ENCODE assay signal across 24 mouse cellular contexts in the genomic region with DNA sequence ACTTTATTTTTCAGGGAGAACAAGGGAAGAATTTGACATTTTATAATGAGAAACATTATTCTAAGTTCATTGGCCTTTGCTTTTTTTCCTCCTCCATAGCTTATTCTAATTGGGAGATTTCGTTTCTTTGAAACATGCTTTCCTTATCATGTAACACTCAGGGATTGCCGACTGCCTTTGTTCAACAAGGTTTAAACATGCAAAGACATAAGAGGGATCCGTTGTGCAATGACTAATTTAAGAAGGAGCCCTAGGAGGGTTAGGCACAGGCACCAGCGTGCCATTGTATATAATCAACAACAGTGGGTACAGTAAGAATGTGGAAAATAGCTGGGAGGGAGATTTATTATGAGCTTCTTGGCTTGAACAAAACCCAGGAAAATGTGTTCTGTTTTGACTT.
A peak's percentile ranks its signal among the peaks of the same experiment; 100 is the strongest.
DNase-seq lines count a peak whose midpoint lies in the region; ATAC-seq and TF ChIP-seq lines count a peak whose summit lies in the region.
"Had no signal": no experiment of that assay in that cellular context is flagged by ENCODE, and none has a peak within 500 bp of the region (broad histone marks: within the 10 kb centered on the region; RNA-seq: fewer than 3 reads in every experiment).

No protein-coding gene starts in this region.

- H3K4me2 ChIP-seq in limb, embryonic 14.5 days (replicated peaks; ENCODE audit: low read depth, low read length, severe bottlenecking) = no peak overlapping the region
- no peak overlapping the region for H3K4me2 ChIP-seq in lung, embryonic 16.5 days (ENCODE audit: low read depth, low read length)
- H3K4me2 ChIP-seq in embryonic facial prominence, embryonic 14.5 days (ENCODE audit: low read depth, low read length) = no peak overlapping the region
- H3K4me2 ChIP-seq: forebrain, embryonic 12.5 days; forebrain, embryonic 15.5 days; heart, embryonic 13.5 days; hindbrain, embryonic 15.5 days had no signal

- no peak overlapping the region for H3K27ac ChIP-seq in limb, embryonic 14.5 days (replicated peaks; ENCODE audit: low read depth, low read length)
- H3K27ac ChIP-seq in limb, embryonic 10.5 days = no peak overlapping the region
- H3K27ac ChIP-seq in lung, embryonic 16.5 days (ENCODE audit: low read length) = no peak overlapping the region
- H3K27ac ChIP-seq in embryonic facial prominence, embryonic 14.5 days (replicated peaks; ENCODE audit: low read depth, low read length) = no peak overlapping the region
- H3K27ac ChIP-seq: forebrain, embryonic 12.5 days; forebrain, embryonic 15.5 days; heart, adult 2 months; heart, embryonic 10.5 days; heart, embryonic 13.5 days; hindbrain, embryonic 15.5 days had no signal

- H3K27me3 ChIP-seq in limb, embryonic 14.5 days (ENCODE audit: control insufficient read depth, insufficient read depth, low read length) = no peaks in the 10 kb centered on the region
- no peaks in the 10 kb centered on the region for H3K27me3 ChIP-seq in limb, embryonic 10.5 days (ENCODE audit: low read depth, poor library complexity, severe bottlenecking)
- H3K27me3 ChIP-seq in lung, embryonic 16.5 days (ENCODE audit: control insufficient read depth, insufficient read depth, low read depth, low read length) = no peaks in the 10 kb centered on the region
- H3K27me3 ChIP-seq in embryonic facial prominence, embryonic 14.5 days (replicated peaks; ENCODE audit: control insufficient read depth, insufficient read depth, low read length) = no peaks in the 10 kb centered on the region
- H3K27me3 ChIP-seq: forebrain, embryonic 12.5 days; forebrain, embryonic 15.5 days; heart, embryonic 13.5 days; hindbrain, embryonic 15.5 days had no signal

- WGBS in limb, embryonic 14.5 days = 48% methylated on average over 4 of the region's 4 CpGs
- 88% methylated on average over 4 of the region's 4 CpGs for WGBS in limb, embryonic 10.5 days
- WGBS in lung, embryonic 16.5 days = 33% methylated on average over 4 of the region's 4 CpGs
- WGBS in embryonic facial prominence, embryonic 14.5 days = 52% methylated on average over 4 of the region's 4 CpGs

- no peak overlapping the region for H3K9ac ChIP-seq in limb, embryonic 14.5 days (ENCODE audit: low read depth, low read length, severe bottlenecking)
- no peak overlapping the region for H3K9ac ChIP-seq in lung, embryonic 16.5 days (ENCODE audit: low read length)
- H3K9ac ChIP-seq in embryonic facial prominence, embryonic 14.5 days (ENCODE audit: low read depth, low read length) = no peak overlapping the region
- H3K9ac ChIP-seq: forebrain, embryonic 12.5 days; forebrain, embryonic 15.5 days; heart, embryonic 13.5 days; hindbrain, embryonic 15.5 days had no signal

- H3K4me1 ChIP-seq in limb, embryonic 14.5 days (ENCODE audit: control insufficient read depth, insufficient read depth, low read length) = no peaks in the 10 kb centered on the region
- H3K4me1 ChIP-seq in limb, embryonic 10.5 days = no peaks in the 10 kb centered on the region
- H3K4me1 ChIP-seq in lung, embryonic 16.5 days (replicated peaks; ENCODE audit: control insufficient read depth, insufficient read depth, low read length) = no peaks in the 10 kb centered on the region
- H3K4me1 ChIP-seq in embryonic facial prominence, embryonic 14.5 days (ENCODE audit: control insufficient read depth, insufficient read depth, low read length) = no peaks in the 10 kb centered on the region
- H3K4me1 ChIP-seq: forebrain, embryonic 12.5 days; forebrain, embryonic 15.5 days; heart, embryonic 10.5 days; heart, embryonic 13.5 days; hindbrain, embryonic 15.5 days had no signal

- TF ChIP-seq POLR2A in limb, embryonic 14.5 days (IDR thresholded peaks at IDR 0.05; ENCODE audit: borderline replicate concordance, extremely low read depth, insufficient read depth, insufficient read length) = no peak
- no peak for TF ChIP-seq POLR2A in brain, embryonic 14.5 days (IDR thresholded peaks at IDR 0.05; ENCODE audit: borderline replicate concordance, extremely low read depth, insufficient read depth, insufficient read length, poor library complexity, severe bottlenecking)

- no peaks in the 10 kb centered on the region for H3K9me3 ChIP-seq in limb, embryonic 14.5 days (ENCODE audit: control insufficient read depth, low read length)
- H3K9me3 ChIP-seq in limb, embryonic 10.5 days (replicated peaks) = no peaks in the 10 kb centered on the region
- H3K9me3 ChIP-seq in lung, embryonic 16.5 days (ENCODE audit: control insufficient read depth, low read length) = no peaks in the 10 kb centered on the region
- H3K9me3 ChIP-seq in embryonic facial prominence, embryonic 14.5 days (ENCODE audit: control insufficient read depth, low read length) = no peaks in the 10 kb centered on the region
- H3K9me3 ChIP-seq: forebrain, embryonic 12.5 days; forebrain, embryonic 15.5 days; heart, embryonic 10.5 days; hindbrain, embryonic 15.5 days had no signal

- peak; percentile 6 for DNase-seq in limb, embryonic 14.5 days (ENCODE audit: low spot score)
- no peak for DNase-seq in limb, embryonic 10.5 days (ENCODE audit: low spot score)
- no peak for DNase-seq in lung, adult 18-20 months
- DNase-seq in brain, embryonic 14.5 days (ENCODE audit: low read depth) = peak; percentile 7
- DNase-seq in embryonic facial prominence, embryonic 14.5 days (ENCODE audit: low spot score) = peak; percentile 61
- DNase-seq: adrenal gland, adult 2 months; adrenal gland, postnatal 14 days; cerebellum, adult 11-12 months; cerebellum, adult 8-10 months; cerebellum, postnatal 10 days; cerebellum, postnatal 36 days; embryo, embryonic 11 days; gastrocnemius, postnatal 25 days; heart, adult 2 months; heart, postnatal 14 days; heart, postnatal 4 days had no signal

- ATAC-seq in limb, embryonic 14.5 days (ENCODE audit: low FRiP score, low read depth) = no peak
- ATAC-seq in lung, embryonic 16.5 days (ENCODE audit: low read depth) = peak; percentile 71
- no peak for ATAC-seq in embryonic facial prominence, embryonic 14.5 days (ENCODE audit: low read depth)
- ATAC-seq: CD4-positive, CD25-positive, alpha-beta regulatory T cell, adult 4 months; forebrain, embryonic 15.5 days had no signal

- no peaks in the 10 kb centered on the region for H3K36me3 ChIP-seq in limb, embryonic 14.5 days (ENCODE audit: control insufficient read depth, insufficient read depth, low read length)
- H3K36me3 ChIP-seq in limb, embryonic 10.5 days = no peaks in the 10 kb centered on the region
- no peaks in the 10 kb centered on the region for H3K36me3 ChIP-seq in lung, embryonic 16.5 days (ENCODE audit: control insufficient read depth, insufficient read depth, low read length)
- H3K36me3 ChIP-seq in embryonic facial prominence, embryonic 14.5 days (ENCODE audit: control insufficient read depth, insufficient read depth, low read length) = no peaks in the 10 kb centered on the region
- H3K36me3 ChIP-seq: forebrain, embryonic 12.5 days; forebrain, embryonic 15.5 days; heart, embryonic 10.5 days; heart, embryonic 13.5 days; hindbrain, embryonic 15.5 days had no signal

- no peak overlapping the region for H3K4me3 ChIP-seq in limb, embryonic 14.5 days (replicated peaks; ENCODE audit: low read length)
- no peak overlapping the region for H3K4me3 ChIP-seq in limb, embryonic 10.5 days
- no peak overlapping the region for H3K4me3 ChIP-seq in lung, embryonic 16.5 days (ENCODE audit: low read length)
- no peak overlapping the region for H3K4me3 ChIP-seq in embryonic facial prominence, embryonic 14.5 days (ENCODE audit: low read depth, low read length)
- H3K4me3 ChIP-seq: erythroblast, embryonic 14.5 days; forebrain, embryonic 12.5 days; forebrain, embryonic 15.5 days; heart, adult 2 months; heart, embryonic 10.5 days; heart, embryonic 13.5 days; hindbrain, embryonic 15.5 days had no signal

- no peak for TF ChIP-seq CTCF in brain, embryonic 14.5 days (IDR thresholded peaks at IDR 0.05; ENCODE audit: borderline replicate concordance, extremely low read depth, insufficient read depth, insufficient read length)

Comparison
In these comparisons a context has a peak if more than half of its experiments do, and no peak if none do; other contexts are left out.
1. DNase-seq: peak in limb, embryonic 14.5 days (single experiment), brain, embryonic 14.5 days (single experiment) and embryonic facial prominence, embryonic 14.5 days (single experiment); none in limb, embryonic 10.5 days (single experiment) and lung, adult 18-20 months (0 of 2).